Mouse (Mus musculus): ENCODE measurements at regions not wholly inside any gene's neighbourhood (a gene's known extent, or its start where the extent isn't known, plus 50 kb on each side); places are given as distances from the start of the nearest gene placed in this dataset.

GRCm38 (mm10) chr2:63347562-63347961 is 163.5 kb upstream of the Kcnh7 start:
- Histone ChIP-seq H3K4me3 (ENCODE audit: low read depth, low read length) (no peak overlapping the region), H3K4me1 (ENCODE audit: control insufficient read depth, insufficient read depth, low read length) (no peaks in the 10 kb centered on the region), H3K4me2 (replicated peaks; ENCODE audit: low read depth, low read length) (no peak overlapping the region), H3K9ac (replicated peaks; ENCODE audit: low read depth, low read length) (no peak overlapping the region), H3K9me3 (ENCODE audit: control insufficient read depth, low read depth, low read length) (no peaks in the 10 kb centered on the region), H3K27me3 (ENCODE audit: control insufficient read depth, insufficient read depth, low read length) (no peaks in the 10 kb centered on the region), H3K36me3 (ENCODE audit: control insufficient read depth, insufficient read depth, low read length) (no peaks in the 10 kb centered on the region), H3K27ac (ENCODE audit: low read length) (no peak overlapping the region)
- ATAC-seq (ENCODE audit: insufficient number of reproducible peaks, insufficient read depth, low FRiP score, low read depth) = no peak
- 73% methylated on average over 3 of the region's 3 CpGs for WGBS

GRCm38 (mm10) chr2:63326750-63327149 is 142.7 kb upstream of the Kcnh7 start:
- Histone ChIP-seq H3K36me3 (ENCODE audit: control insufficient read depth, insufficient read depth, low read length) (no peaks in the 10 kb centered on the region), H3K4me1 (ENCODE audit: control insufficient read depth, insufficient read depth, low read length) (no peaks in the 10 kb centered on the region), H3K4me2 (replicated peaks; ENCODE audit: low read depth, low read length) (no peak overlapping the region), H3K27me3 (ENCODE audit: control insufficient read depth, insufficient read depth, low read length) (no peaks in the 10 kb centered on the region), H3K4me3 (ENCODE audit: low read depth, low read length) (no peak overlapping the region), H3K9ac (replicated peaks; ENCODE audit: low read depth, low read length) (no peak overlapping the region), H3K27ac (ENCODE audit: low read length) (no peak overlapping the region), H3K9me3 (ENCODE audit: control insufficient read depth, low read depth, low read length) (no peaks in the 10 kb centered on the region)
- 68% methylated on average over 4 of the region's 4 CpGs for WGBS
- no peak for ATAC-seq (ENCODE audit: insufficient number of reproducible peaks, insufficient read depth, low FRiP score, low read depth)

GRCm38 (mm10) chr2:63280911-63281310 is 96.8 kb upstream of the Kcnh7 start:
- H3K4me2 ChIP-seq (replicated peaks; ENCODE audit: low read depth, low read length) = no peak overlapping the region
- no peak overlapping the region for H3K9ac ChIP-seq (replicated peaks; ENCODE audit: low read depth, low read length)
- no peaks in the 10 kb centered on the region for H3K36me3 ChIP-seq (ENCODE audit: control insufficient read depth, insufficient read depth, low read length)
- no peak overlapping the region for H3K4me3 ChIP-seq (ENCODE audit: low read depth, low read length)
- no peak overlapping the region for H3K27ac ChIP-seq (ENCODE audit: low read length)
- no peaks in the 10 kb centered on the region for H3K27me3 ChIP-seq (ENCODE audit: control insufficient read depth, insufficient read depth, low read length)
- peak; percentile 89 for ATAC-seq (ENCODE audit: insufficient number of reproducible peaks, insufficient read depth, low FRiP score, low read depth)
- no peaks in the 10 kb centered on the region for H3K9me3 ChIP-seq (ENCODE audit: control insufficient read depth, low read depth, low read length)
- H3K4me1 ChIP-seq (ENCODE audit: control insufficient read depth, insufficient read depth, low read length) = no peaks in the 10 kb centered on the region

- no peaks in the 10 kb centered on the region for H3K4me1 ChIP-seq (ENCODE audit: control insufficient read depth, insufficient read depth, low read length)
- no peak overlapping the region for H3K4me3 ChIP-seq (ENCODE audit: low read depth, low read length)
- ATAC-seq (ENCODE audit: insufficient number of reproducible peaks, insufficient read depth, low FRiP score, low read depth) = peak; percentile 65; the same call in 1 of the 2 replicates
- no peaks in the 10 kb centered on the region for H3K9me3 ChIP-seq (ENCODE audit: control insufficient read depth, low read depth, low read length)
- no peak overlapping the region for H3K4me2 ChIP-seq (replicated peaks; ENCODE audit: low read depth, low read length)
- H3K27ac ChIP-seq (ENCODE audit: low read length) = no peak overlapping the region
- no peaks in the 10 kb centered on the region for H3K27me3 ChIP-seq (ENCODE audit: control insufficient read depth, insufficient read depth, low read length)
- no peak overlapping the region for H3K9ac ChIP-seq (replicated peaks; ENCODE audit: low read depth, low read length)
- WGBS = 9% methylated on average over 3 of the region's 3 CpGs
- no peaks in the 10 kb centered on the region for H3K36me3 ChIP-seq (ENCODE audit: control insufficient read depth, insufficient read depth, low read length)
Observed at GRCm38 (mm10) chr2:63273799-63274203, 89.7 kb upstream of the Kcnh7 start.

- Histone ChIP-seq H3K4me3 (ENCODE audit: low read depth, low read length) (no peak overlapping the region), H3K9me3 (ENCODE audit: control insufficient read depth, low read depth, low read length) (no peaks in the 10 kb centered on the region), H3K27me3 (ENCODE audit: control insufficient read depth, insufficient read depth, low read length) (no peaks in the 10 kb centered on the region), H3K4me1 (ENCODE audit: control insufficient read depth, insufficient read depth, low read length) (no peaks in the 10 kb centered on the region), H3K9ac (replicated peaks; ENCODE audit: low read depth, low read length) (no peak overlapping the region), H3K27ac (ENCODE audit: low read length) (no peak overlapping the region), H3K36me3 (ENCODE audit: control insufficient read depth, insufficient read depth, low read length) (no peaks in the 10 kb centered on the region), H3K4me2 (replicated peaks; ENCODE audit: low read depth, low read length) (no peak overlapping the region)
- WGBS = 79% methylated on average over 4 of the region's 4 CpGs
- ATAC-seq (ENCODE audit: insufficient number of reproducible peaks, insufficient read depth, low FRiP score, low read depth) = no peak
Observed at GRCm38 (mm10) chr2:63246091-63246612, 62.1 kb upstream of the Kcnh7 start.

GRCm38 (mm10) chr2:63239326-63239725 is 55.2 kb upstream of the Kcnh7 start:
- no peak overlapping the region for H3K4me3 ChIP-seq (ENCODE audit: low read depth, low read length)
- H3K9ac ChIP-seq (replicated peaks; ENCODE audit: low read depth, low read length) = no peak overlapping the region
- no peaks in the 10 kb centered on the region for H3K9me3 ChIP-seq (ENCODE audit: control insufficient read depth, low read depth, low read length)
- no peak for ATAC-seq (ENCODE audit: insufficient number of reproducible peaks, insufficient read depth, low FRiP score, low read depth)
- WGBS = 86% methylated on average over 3 of the region's 3 CpGs
- H3K4me2 ChIP-seq (replicated peaks; ENCODE audit: low read depth, low read length) = no peak overlapping the region
- H3K4me1 ChIP-seq (ENCODE audit: control insufficient read depth, insufficient read depth, low read length) = no peaks in the 10 kb centered on the region
- no peak overlapping the region for H3K27ac ChIP-seq (ENCODE audit: low read length)
- H3K27me3 ChIP-seq (ENCODE audit: control insufficient read depth, insufficient read depth, low read length) = no peaks in the 10 kb centered on the region
- H3K36me3 ChIP-seq (ENCODE audit: control insufficient read depth, insufficient read depth, low read length) = no peaks in the 10 kb centered on the region

Measured in stomach, embryonic 14.5 days (tissue).